Mouse (Mus musculus) CD4-positive, CD25-positive, alpha-beta regulatory T cell, adult 2 months (primary cell): ENCODE data around the gene Pnma5.

Source experiments
- DNase-seq: peaks from one replicate; pipeline ENCODE4 v3.0.0-alpha.2; 2012; ENCODE audit warnings: low read depth, low spot score

The Pnma5 gene

DNA sequence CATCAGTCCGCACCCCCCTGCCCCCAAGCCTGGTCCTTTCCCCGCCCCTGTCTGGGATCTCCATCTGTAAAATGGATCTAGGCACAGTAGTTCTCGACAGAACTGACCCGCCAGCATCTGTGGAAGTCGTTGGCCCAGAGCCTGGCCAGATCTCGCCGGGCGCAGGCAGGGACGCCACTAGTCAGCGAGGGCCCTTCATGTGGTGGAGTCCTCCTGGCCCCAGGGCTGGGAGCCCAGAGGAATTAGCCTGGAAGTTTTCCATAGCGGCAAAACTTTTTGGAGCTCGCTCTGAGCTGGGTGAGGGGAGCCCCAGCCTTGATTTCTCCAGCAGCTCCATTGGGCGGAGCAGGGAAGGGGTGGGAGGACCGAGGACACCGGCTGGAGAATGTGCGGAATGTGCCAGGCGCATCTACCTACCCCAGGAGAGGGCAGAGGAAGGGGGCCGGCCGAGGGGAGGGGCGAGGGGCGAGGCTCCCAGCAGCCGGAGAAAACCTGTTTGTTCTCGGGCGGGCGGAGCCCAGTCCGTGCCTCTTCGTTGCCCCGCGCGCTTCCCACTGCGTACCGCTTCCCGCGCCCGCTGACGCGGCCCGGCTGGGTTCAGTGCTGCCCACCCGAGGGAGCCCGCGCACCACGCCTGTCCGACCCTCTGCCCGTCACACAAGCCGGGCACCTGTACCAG lies 49.9 kb downstream of the Pnma5 start, which contains the start of gene Zfp185:
Gene Zfp185, plus strand, starts transcription at position 499 of the 679 bp plus-strand sequence.
- peak; percentile 53 for DNase-seq

DNA sequence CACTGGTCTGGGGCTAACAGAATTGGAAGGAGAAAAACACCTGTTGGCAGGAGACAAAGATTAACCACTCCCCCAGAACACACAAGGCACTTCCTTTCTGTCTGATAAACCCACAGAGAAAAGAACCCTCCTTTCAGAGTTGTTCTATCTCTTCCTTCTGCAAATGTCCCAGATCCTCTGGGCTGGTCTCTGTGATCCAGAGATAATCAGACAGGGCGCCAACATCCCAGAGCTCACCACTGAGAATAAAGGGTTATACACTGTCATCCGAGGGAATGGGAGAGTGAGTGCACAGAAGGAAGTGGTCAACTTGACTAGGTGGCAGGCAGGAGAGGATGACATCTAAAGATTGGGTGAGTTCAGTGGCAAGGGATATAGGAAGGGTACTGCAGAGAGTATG lies 51.3 kb downstream of the Pnma5 start:
- DNase-seq = no peak
